Mouse (Mus musculus): ENCODE measurements around the gene Hamp2. TPM values are rescaled to one million over a fixed set of nuclear protein-coding genes. Genes with fewer than 3 reads are reported as not detected.

Hamp2 gene
- total and polyA plus RNA-seq, 2 experiments from 2014 or later = not detected

GRCm38 (mm10) chr7:30917219-30917618 lies 7.3 kb downstream of the Hamp2 start:
- H3K4me3 ChIP-seq (ENCODE audit: low read depth, low read length) = no peak overlapping the region
- no peaks in the 10 kb centered on the region for H3K4me1 ChIP-seq (ENCODE audit: insufficient read depth)
- H3K9me3 ChIP-seq (ENCODE audit: low read length) = no peaks in the 10 kb centered on the region
- WGBS = 43% methylated on average over 4 of the region's 4 CpGs
- H3K27ac ChIP-seq (ENCODE audit: low read depth, low read length) = no peak overlapping the region
- no peak for TF ChIP-seq CTCF (IDR thresholded peaks at IDR 0.05; ENCODE audit: low read depth)
- no peak for DNase-seq
- no peaks in the 10 kb centered on the region for H3K36me3 ChIP-seq (ENCODE audit: insufficient read depth)
- no peak overlapping the region for H3K9ac ChIP-seq
- no peak for ATAC-seq
- H3K4me2 ChIP-seq (ENCODE audit: low read depth) = no peak overlapping the region
- no peaks in the 10 kb centered on the region for H3K27me3 ChIP-seq (ENCODE audit: insufficient read depth, low read length)

- no peaks in the 10 kb centered on the region for H3K27me3 ChIP-seq (ENCODE audit: insufficient read depth, low read length)
- H3K9ac ChIP-seq = no peak overlapping the region
- no peaks in the 10 kb centered on the region for H3K9me3 ChIP-seq (ENCODE audit: low read length)
- no peak overlapping the region for H3K4me3 ChIP-seq (ENCODE audit: low read depth, low read length)
- no peaks in the 10 kb centered on the region for H3K36me3 ChIP-seq (ENCODE audit: insufficient read depth)
- ATAC-seq (no peak), DNase-seq (no peak)
- no peak overlapping the region for H3K27ac ChIP-seq (ENCODE audit: low read depth, low read length)
- H3K4me2 ChIP-seq (ENCODE audit: low read depth) = no peak overlapping the region
- WGBS = 10% methylated on average over 6 of the region's 6 CpGs
- no peaks in the 10 kb centered on the region for H3K4me1 ChIP-seq (ENCODE audit: insufficient read depth)
- no peak for TF ChIP-seq CTCF (IDR thresholded peaks at IDR 0.05; ENCODE audit: low read depth)
Measured at GRCm38 (mm10) chr7:30916713-30917112, 7.8 kb downstream of the Hamp2 start.

GRCm38 (mm10) chr7:30914732-30915131 lies 9.7 kb downstream of the Hamp2 start, which contains the start of gene Mag:
Gene Mag (minus strand): TSS chr7:30914873.
- Histone ChIP-seq H3K4me2 (ENCODE audit: low read depth) (no peak within 1 kb of the TSS), H3K4me1 (ENCODE audit: insufficient read depth) (no peaks in the 10 kb centered on the region), H3K27me3 (ENCODE audit: insufficient read depth, low read length) (no peaks in the 10 kb centered on the region), H3K36me3 (ENCODE audit: insufficient read depth) (no peaks in the 10 kb centered on the region), H3K27ac (ENCODE audit: low read depth, low read length) (no peak within 1 kb of the TSS), H3K4me3 (ENCODE audit: low read depth, low read length) (no peak within 1 kb of the TSS), H3K9me3 (ENCODE audit: low read length) (no peaks in the 10 kb centered on the region), H3K9ac (no peak within 1 kb of the TSS)
- DNase-seq (no peak), ATAC-seq (no peak)
- WGBS = 72% methylated on average over 8 of the region's 8 CpGs
- no peak for TF ChIP-seq CTCF (IDR thresholded peaks at IDR 0.05; ENCODE audit: low read depth)

GRCm38 (mm10) chr7:30909773-30910172 lies 14.7 kb downstream of the Hamp2 start:
- Histone ChIP-seq H3K4me3 (ENCODE audit: low read depth, low read length) (no peak overlapping the region), H3K27me3 (ENCODE audit: insufficient read depth, low read length) (no peaks in the 10 kb centered on the region; the same call in 1 of the 2 replicates), H3K9ac (no peak overlapping the region), H3K9me3 (ENCODE audit: low read length) (no peaks in the 10 kb centered on the region), H3K4me2 (ENCODE audit: low read depth) (no peak overlapping the region), H3K27ac (ENCODE audit: low read depth, low read length) (no peak overlapping the region), H3K4me1 (ENCODE audit: insufficient read depth) (no peaks in the 10 kb centered on the region; the same call in 1 of the 2 replicates), H3K36me3 (ENCODE audit: insufficient read depth) (no peaks in the 10 kb centered on the region)
- ATAC-seq = no peak
- no peak for DNase-seq
- WGBS = 80% methylated on average over 6 of the region's 6 CpGs
- no peak for TF ChIP-seq CTCF (IDR thresholded peaks at IDR 0.05; ENCODE audit: low read depth)

GRCm38 (mm10) chr7:30908992-30909431 lies 15.5 kb downstream of the Hamp2 start:
- H3K27ac ChIP-seq (ENCODE audit: low read depth, low read length) = no peak overlapping the region
- no peak for ATAC-seq
- TF ChIP-seq CTCF (IDR thresholded peaks at IDR 0.05; ENCODE audit: low read depth) = no peak
- no peaks in the 10 kb centered on the region; the same call in 1 of the 2 replicates for H3K27me3 ChIP-seq (ENCODE audit: insufficient read depth, low read length)
- no peaks in the 10 kb centered on the region for H3K9me3 ChIP-seq (ENCODE audit: low read length)
- peak overlapping the region; percentile 56 for H3K4me2 ChIP-seq (ENCODE audit: low read depth)
- H3K4me1 ChIP-seq (ENCODE audit: insufficient read depth) = no peaks in the 10 kb centered on the region; the same call in 1 of the 2 replicates
- H3K36me3 ChIP-seq (ENCODE audit: insufficient read depth) = no peaks in the 10 kb centered on the region
- peak overlapping the region; percentile 26 for H3K4me3 ChIP-seq (ENCODE audit: low read depth, low read length)
- WGBS = 24% methylated on average over 17 of the region's 17 CpGs
- no peak overlapping the region for H3K9ac ChIP-seq
- DNase-seq = no peak

- Histone ChIP-seq H3K36me3 (ENCODE audit: insufficient read depth) (no peaks in the 10 kb centered on the region), H3K4me3 (ENCODE audit: low read depth, low read length) (peak overlapping the region; percentile 26), H3K4me2 (ENCODE audit: low read depth) (peak overlapping the region; percentile 56), H3K9me3 (ENCODE audit: low read length) (no peaks in the 10 kb centered on the region), H3K9ac (peak overlapping the region; percentile 18; the same call in 1 of the 2 replicates), H3K4me1 (ENCODE audit: insufficient read depth) (no peaks in the 10 kb centered on the region; the same call in 1 of the 2 replicates), H3K27me3 (ENCODE audit: insufficient read depth, low read length) (no peaks in the 10 kb centered on the region; the same call in 1 of the 2 replicates), H3K27ac (ENCODE audit: low read depth, low read length) (no peak overlapping the region)
- no peak for DNase-seq
- WGBS = 2% methylated on average over 26 of the region's 26 CpGs
- TF ChIP-seq CTCF (IDR thresholded peaks at IDR 0.05; ENCODE audit: low read depth) = no peak
- ATAC-seq = peak; percentile 27
Measured at GRCm38 (mm10) chr7:30908277-30908991, 16.0 kb downstream of the Hamp2 start.

- Histone ChIP-seq H3K9me3 (ENCODE audit: low read length) (no peaks in the 10 kb centered on the region), H3K4me3 (ENCODE audit: low read depth, low read length) (no peak overlapping the region), H3K27ac (ENCODE audit: low read depth, low read length) (no peak overlapping the region), H3K4me1 (ENCODE audit: insufficient read depth) (no peaks in the 10 kb centered on the region; the same call in 1 of the 2 replicates), H3K36me3 (ENCODE audit: insufficient read depth) (no peaks in the 10 kb centered on the region), H3K4me2 (ENCODE audit: low read depth) (no peak overlapping the region), H3K9ac (no peak overlapping the region), H3K27me3 (ENCODE audit: insufficient read depth, low read length) (no peaks in the 10 kb centered on the region; the same call in 1 of the 2 replicates)
- WGBS = 58% methylated on average over 4 of the region's 4 CpGs
- peak; percentile 65 for TF ChIP-seq CTCF (IDR thresholded peaks at IDR 0.05; ENCODE audit: low read depth)
- peak; percentile 27 for DNase-seq
- ATAC-seq = no peak
Measured at GRCm38 (mm10) chr7:30904042-30904441, 20.4 kb downstream of the Hamp2 start.

Data from forebrain, postnatal 0 days (tissue).